Mouse (Mus musculus) kidney, adult 2 months (tissue): ENCODE results near the gene Tnfaip8l1.

Experiments
- CTCF ChIP-seq: fragments of 200-500 bp; conservative IDR thresholded peaks from 2 replicates; pipeline ENCODE4 v1.5.1; 2011; ENCODE audit warnings: low read depth, mild to moderate bottlenecking, control low read depth, low read length, moderate library complexity, mixed read lengths; ENCODE audit not compliant: insufficient read depth, insufficient read length
- POLR2A ChIP-seq: fragments of 200-500 bp; IDR thresholded peaks from one replicate; pipeline ENCODE4 v1.6.1; 2011; ENCODE audit warnings: low read depth, low read length, control low read depth

DNA sequence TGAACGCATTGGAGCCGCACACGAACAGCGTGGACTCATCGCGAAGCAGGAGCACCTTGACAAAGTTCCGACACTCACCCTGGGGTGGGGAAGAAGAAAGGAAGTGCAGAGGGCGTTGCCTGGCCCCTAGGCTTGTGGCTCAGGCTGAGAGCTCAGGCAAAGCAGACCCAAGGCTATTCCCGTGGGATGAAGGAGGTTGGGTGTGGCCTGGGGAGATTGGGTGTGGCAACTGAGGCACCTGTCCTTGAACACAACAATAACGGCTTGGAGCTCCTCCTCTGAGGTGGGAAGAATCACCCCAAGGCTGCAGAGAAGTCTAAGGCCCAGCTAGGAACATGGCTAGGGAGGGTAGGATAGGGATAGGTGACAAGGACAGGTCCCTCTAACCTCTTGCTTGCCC, 31.1 kb upstream of the Tnfaip8l1 start:
- no peak for TF ChIP-seq CTCF
- no peak for TF ChIP-seq POLR2A
